Mouse (Mus musculus): ENCODE results near the gene Jak1. TPM values are rescaled to one million over a fixed set of nuclear protein-coding genes. Genes with fewer than 3 reads are reported as not detected.

Jak1 gene
- 48.2 and 48.3 TPM in 2 replicates for polyA plus RNA-seq (2015; fragmentation: Nextera tagmentation; extraction: Ambion mirVana)

DNA sequence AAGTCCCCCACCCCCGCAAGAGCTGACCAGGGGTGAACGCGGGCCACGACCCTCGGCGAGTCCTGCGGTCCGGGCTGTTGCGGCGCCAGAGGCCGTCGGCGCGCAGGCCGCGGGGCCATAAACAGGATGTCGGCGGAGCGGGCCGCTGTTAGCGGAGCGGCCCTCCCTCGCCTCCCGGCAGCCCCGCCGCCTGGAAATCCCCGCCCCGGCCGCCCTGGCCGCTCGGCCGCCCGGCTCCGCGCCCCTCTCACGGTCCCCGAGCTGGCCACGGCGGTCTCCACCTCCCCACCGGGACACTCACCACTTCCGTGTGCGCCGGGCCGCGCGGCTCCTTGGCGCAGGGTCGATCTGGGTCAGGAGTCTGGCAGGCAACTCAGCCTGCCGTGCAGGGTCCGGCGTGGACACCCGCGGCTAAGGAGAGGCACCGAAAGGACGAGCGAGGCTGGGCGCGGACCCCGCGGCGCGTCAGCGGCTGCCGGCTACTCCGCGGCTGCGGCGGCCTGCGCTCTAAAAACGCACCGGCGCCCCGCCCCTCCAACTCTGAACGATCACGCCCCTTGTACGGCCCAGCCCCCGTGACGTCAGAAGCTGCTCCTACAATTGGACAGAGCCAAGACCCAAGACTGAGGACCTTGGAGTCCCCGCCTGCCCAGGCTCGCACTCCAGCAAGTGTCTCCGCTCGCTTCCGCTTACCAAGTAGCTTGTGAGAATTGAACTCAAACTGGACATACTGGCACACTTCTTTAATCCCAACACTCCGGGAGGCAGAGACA is at the start of gene Jak1:
Jak1 (minus strand) TSS at position 542 of the 773 bp plus-strand sequence.
- H3K36me3 ChIP-seq (ENCODE audit: control insufficient read depth, insufficient read depth), result no peaks in the 10 kb centered on the region
- peaks cover 27% of the 10 kb centered on the region for H3K4me1 ChIP-seq (ENCODE audit: control insufficient read depth, low read depth, low read length)
- WGBS (ENCODE audit: insufficient replicate concordance), result under 1% methylated on average over 83 of the region's 84 CpGs
- H3K4me3 ChIP-seq (ENCODE audit: low read depth, low read length), result peak within 1 kb of the TSS; percentile 97
- H3K4me2 ChIP-seq (ENCODE audit: low read depth, low read length), result peak within 1 kb of the TSS; percentile 78
- ATAC-seq (ENCODE audit: low read depth), result peak; percentile 99
- H3K27ac ChIP-seq (ENCODE audit: low read length), result peak within 1 kb of the TSS; percentile 92
- H3K9ac ChIP-seq (ENCODE audit: low read depth, low read length), result peak within 1 kb of the TSS; percentile 99
- H3K9me3 ChIP-seq (replicated peaks; ENCODE audit: control insufficient read depth, low read length), result no peaks in the 10 kb centered on the region
- H3K27me3 ChIP-seq (ENCODE audit: control insufficient read depth, insufficient read depth, low read depth, low read length), result no peaks in the 10 kb centered on the region

DNA sequence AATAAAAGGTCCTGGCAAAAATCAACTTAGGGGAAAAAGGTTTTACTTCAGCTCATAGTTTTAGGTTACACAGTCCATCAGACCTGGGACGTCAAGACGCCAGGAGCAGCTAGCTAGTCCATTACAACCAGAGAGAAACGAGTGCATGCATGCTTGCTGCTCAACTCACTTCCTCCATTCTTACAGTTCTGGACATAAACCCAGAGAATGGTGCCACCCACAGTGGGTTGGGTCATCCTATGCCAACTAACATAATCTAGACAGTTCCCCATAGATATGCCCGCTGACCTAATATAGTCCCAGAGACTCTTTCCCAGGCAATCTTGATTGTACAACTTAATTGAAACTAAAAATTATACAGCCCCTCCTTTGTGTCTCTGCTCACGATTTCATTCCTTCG is 47.0 kb upstream of the Jak1 start:
- 55% methylated on average over 6 of the region's 6 CpGs for WGBS (ENCODE audit: insufficient replicate concordance)

DNA sequence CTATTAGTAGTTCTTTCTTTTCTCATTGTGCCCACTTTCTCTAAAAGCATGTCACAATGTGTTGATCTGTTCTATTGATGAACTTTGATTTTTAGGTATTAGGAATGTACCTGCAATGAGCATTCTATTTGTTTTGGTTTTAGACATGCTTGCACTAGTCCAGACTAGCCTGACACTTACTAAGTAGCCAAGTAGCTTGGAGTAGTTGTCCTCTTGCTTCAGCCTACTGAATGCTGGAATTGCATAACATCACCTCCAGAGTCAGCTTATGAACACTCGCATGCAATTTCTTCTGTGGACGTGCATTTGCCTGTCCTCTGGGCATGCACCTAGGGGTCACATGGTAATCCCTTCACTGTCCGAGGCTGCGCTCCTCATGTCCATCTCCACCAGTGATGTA is 43.1 kb upstream of the Jak1 start:
- no peak overlapping the region for H3K4me2 ChIP-seq (ENCODE audit: low read depth, low read length)

More for the DNA sequence above, 47.0 kb upstream of the Jak1 start:
- no peak overlapping the region for H3K9ac ChIP-seq (ENCODE audit: low read depth, low read length)
- H3K27ac ChIP-seq (ENCODE audit: low read length), result no peak overlapping the region
- no peak overlapping the region for H3K4me3 ChIP-seq (ENCODE audit: low read depth, low read length)
- no peak overlapping the region for H3K4me2 ChIP-seq (ENCODE audit: low read depth, low read length)
- H3K9me3 ChIP-seq (replicated peaks; ENCODE audit: control insufficient read depth, low read length), result no peaks in the 10 kb centered on the region
- no peaks in the 10 kb centered on the region for H3K36me3 ChIP-seq (ENCODE audit: control insufficient read depth, insufficient read depth)
- H3K27me3 ChIP-seq (ENCODE audit: control insufficient read depth, insufficient read depth, low read depth, low read length), result peaks cover 3% of the 10 kb centered on the region; the same call in 1 of the 2 replicates
- no peak for ATAC-seq (ENCODE audit: low read depth)
- no peaks in the 10 kb centered on the region for H3K4me1 ChIP-seq (ENCODE audit: control insufficient read depth, low read depth, low read length)

DNA sequence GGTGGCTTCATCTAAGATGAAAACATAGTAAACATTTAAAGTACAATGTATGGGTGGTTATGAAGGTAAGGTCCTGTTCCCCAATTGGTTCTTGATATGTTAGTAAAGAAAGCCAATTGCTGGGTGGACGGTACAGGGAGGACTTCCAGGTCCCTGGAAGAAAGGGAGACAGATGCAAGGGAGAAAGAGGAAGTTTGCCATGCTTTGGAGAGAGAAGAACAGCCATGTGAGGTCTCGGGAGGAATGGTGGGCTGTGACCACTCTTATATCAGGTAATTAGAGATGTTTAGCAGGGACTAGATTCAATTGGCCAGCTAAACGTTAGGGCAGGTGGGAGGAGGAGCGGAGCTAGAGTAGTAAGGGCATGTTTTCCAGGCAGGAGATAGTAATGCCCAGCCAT is 42.2 kb upstream of the Jak1 start:
- no peaks in the 10 kb centered on the region for H3K9me3 ChIP-seq (replicated peaks; ENCODE audit: control insufficient read depth, low read length)
- H3K36me3 ChIP-seq (ENCODE audit: control insufficient read depth, insufficient read depth), result no peaks in the 10 kb centered on the region
- H3K27ac ChIP-seq (ENCODE audit: low read length), result no peak overlapping the region
- no peak overlapping the region for H3K4me2 ChIP-seq (ENCODE audit: low read depth, low read length)
- no peaks in the 10 kb centered on the region for H3K4me1 ChIP-seq (ENCODE audit: control insufficient read depth, low read depth, low read length)
- H3K4me3 ChIP-seq (ENCODE audit: low read depth, low read length), result no peak overlapping the region
- H3K9ac ChIP-seq (ENCODE audit: low read depth, low read length), result no peak overlapping the region
- 47% methylated on average over 4 of the region's 4 CpGs for WGBS (ENCODE audit: insufficient replicate concordance)
- H3K27me3 ChIP-seq (ENCODE audit: control insufficient read depth, insufficient read depth, low read depth, low read length), result peaks cover 3% of the 10 kb centered on the region; the same call in 1 of the 2 replicates
- ATAC-seq (ENCODE audit: low read depth), result no peak

More for the DNA sequence above, 43.1 kb upstream of the Jak1 start:
- no peak overlapping the region for H3K9ac ChIP-seq (ENCODE audit: low read depth, low read length)
- H3K4me1 ChIP-seq (ENCODE audit: control insufficient read depth, low read depth, low read length), result no peaks in the 10 kb centered on the region
- H3K4me3 ChIP-seq (ENCODE audit: low read depth, low read length), result no peak overlapping the region
- ATAC-seq (ENCODE audit: low read depth), result no peak
- peaks cover 3% of the 10 kb centered on the region; the same call in 1 of the 2 replicates for H3K27me3 ChIP-seq (ENCODE audit: control insufficient read depth, insufficient read depth, low read depth, low read length)
- no peak overlapping the region for H3K27ac ChIP-seq (ENCODE audit: low read length)
- no peaks in the 10 kb centered on the region for H3K9me3 ChIP-seq (replicated peaks; ENCODE audit: control insufficient read depth, low read length)
- 62% methylated on average over 4 of the region's 4 CpGs for WGBS (ENCODE audit: insufficient replicate concordance)
- H3K36me3 ChIP-seq (ENCODE audit: control insufficient read depth, insufficient read depth), result no peaks in the 10 kb centered on the region

DNA sequence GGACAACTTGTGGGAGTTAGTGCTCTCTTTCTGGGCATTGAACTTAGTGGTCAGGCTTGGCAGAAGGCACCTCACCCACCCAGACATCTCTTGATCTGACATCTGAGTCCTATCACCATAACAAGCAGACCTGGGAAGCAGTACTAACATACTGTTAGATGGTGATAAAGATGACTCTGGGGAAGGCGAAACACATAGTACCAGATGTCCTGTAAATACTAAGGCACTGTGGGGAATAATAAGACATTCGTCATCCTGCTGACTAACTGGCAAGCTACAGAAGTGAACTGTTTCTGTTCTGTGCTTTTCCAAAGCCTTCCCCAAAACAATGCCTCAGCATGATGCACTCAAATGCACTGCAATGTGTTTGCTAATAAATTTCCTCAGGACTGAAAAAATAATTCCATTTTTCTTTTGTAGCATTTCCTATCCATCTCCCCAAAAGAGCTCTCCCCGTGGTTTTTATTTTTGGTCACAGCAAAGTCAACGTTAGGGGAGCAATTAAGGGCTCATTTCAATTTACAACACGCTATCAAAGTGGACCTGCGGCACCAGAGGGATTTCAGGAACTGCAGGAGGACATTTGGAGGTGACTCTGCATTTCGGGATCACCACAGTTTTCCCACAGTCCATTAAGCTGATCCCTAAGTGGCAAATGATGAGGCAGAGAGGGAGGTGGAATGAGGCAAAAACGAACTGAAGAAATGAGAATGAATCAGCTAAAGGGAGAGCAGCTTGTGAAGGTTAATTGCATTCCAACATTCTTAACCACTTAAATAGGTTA is 41.2 kb upstream of the Jak1 start:
- 31% methylated on average over 8 of the region's 8 CpGs for WGBS (ENCODE audit: insufficient replicate concordance)
- no peak for ATAC-seq (ENCODE audit: low read depth)
- no peak overlapping the region for H3K9ac ChIP-seq (ENCODE audit: low read depth, low read length)
- no peak overlapping the region for H3K4me3 ChIP-seq (ENCODE audit: low read depth, low read length)
- no peaks in the 10 kb centered on the region for H3K36me3 ChIP-seq (ENCODE audit: control insufficient read depth, insufficient read depth)
- no peak overlapping the region for H3K4me2 ChIP-seq (ENCODE audit: low read depth, low read length)
- no peaks in the 10 kb centered on the region for H3K9me3 ChIP-seq (replicated peaks; ENCODE audit: control insufficient read depth, low read length)
- no peak overlapping the region for H3K27ac ChIP-seq (ENCODE audit: low read length)
- no peaks in the 10 kb centered on the region for H3K4me1 ChIP-seq (ENCODE audit: control insufficient read depth, low read depth, low read length)
- no peaks in the 10 kb centered on the region for H3K27me3 ChIP-seq (ENCODE audit: control insufficient read depth, insufficient read depth, low read depth, low read length)

DNA sequence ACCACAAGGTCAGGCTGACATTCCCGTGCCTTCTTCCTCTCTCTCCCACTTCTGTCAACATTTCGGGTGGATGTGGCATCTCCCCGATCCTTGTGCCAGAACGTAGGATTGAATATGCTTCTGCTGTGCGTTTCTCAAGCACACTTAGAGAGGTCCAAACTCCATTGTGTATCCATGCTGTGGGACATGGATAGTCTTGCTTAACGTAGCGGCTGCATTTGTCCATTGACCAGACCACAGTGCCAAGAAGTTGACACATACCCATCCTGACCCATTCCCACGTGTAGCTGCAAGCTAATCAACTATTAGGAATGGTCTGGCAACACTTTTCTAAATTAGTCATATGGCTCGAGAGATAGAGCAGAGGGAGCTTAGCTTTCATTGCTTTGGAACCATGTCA is 40.0 kb upstream of the Jak1 start:
- no peaks in the 10 kb centered on the region for H3K9me3 ChIP-seq (replicated peaks; ENCODE audit: control insufficient read depth, low read length)
- H3K9ac ChIP-seq (ENCODE audit: low read depth, low read length), result no peak overlapping the region
- no peaks in the 10 kb centered on the region for H3K36me3 ChIP-seq (ENCODE audit: control insufficient read depth, insufficient read depth)
- H3K4me2 ChIP-seq (ENCODE audit: low read depth, low read length), result no peak overlapping the region
- no peak overlapping the region for H3K27ac ChIP-seq (ENCODE audit: low read length)
- no peaks in the 10 kb centered on the region for H3K4me1 ChIP-seq (ENCODE audit: control insufficient read depth, low read depth, low read length)
- H3K4me3 ChIP-seq (ENCODE audit: low read depth, low read length), result no peak overlapping the region
- 71% methylated on average over 9 of the region's 9 CpGs for WGBS (ENCODE audit: insufficient replicate concordance)
- ATAC-seq (ENCODE audit: low read depth), result no peak
- no peaks in the 10 kb centered on the region for H3K27me3 ChIP-seq (ENCODE audit: control insufficient read depth, insufficient read depth, low read depth, low read length)

DNA sequence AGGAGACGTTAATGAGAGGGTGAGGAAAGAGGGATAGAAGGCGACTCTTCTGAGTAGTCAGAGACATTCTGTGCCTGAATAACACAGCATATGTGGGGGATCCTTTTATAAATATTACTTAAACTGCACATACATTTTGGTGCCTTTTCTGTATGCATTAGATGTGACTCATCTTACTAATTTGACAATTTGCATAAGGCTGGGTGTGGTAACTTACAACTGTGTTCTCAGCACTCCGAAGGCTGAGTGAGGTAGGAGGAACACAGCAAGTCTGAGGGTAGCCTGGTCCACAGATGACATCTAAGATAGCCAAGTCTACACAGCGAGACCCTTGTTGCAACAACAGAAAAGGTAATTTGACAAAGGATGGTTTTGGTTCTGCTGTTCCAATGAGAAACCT is 39.0 kb upstream of the Jak1 start:
- Histone ChIP-seq H3K27ac (ENCODE audit: low read length) (no peak overlapping the region), H3K9ac (ENCODE audit: low read depth, low read length) (no peak overlapping the region), H3K9me3 (replicated peaks; ENCODE audit: control insufficient read depth, low read length) (no peaks in the 10 kb centered on the region), H3K4me1 (ENCODE audit: control insufficient read depth, low read depth, low read length) (no peaks in the 10 kb centered on the region), H3K36me3 (ENCODE audit: control insufficient read depth, insufficient read depth) (no peaks in the 10 kb centered on the region), H3K27me3 (ENCODE audit: control insufficient read depth, insufficient read depth, low read depth, low read length) (no peaks in the 10 kb centered on the region), H3K4me3 (ENCODE audit: low read depth, low read length) (no peak overlapping the region), H3K4me2 (ENCODE audit: low read depth, low read length) (no peak overlapping the region)
- WGBS (ENCODE audit: insufficient replicate concordance), result 57% methylated on average over 4 of the region's 4 CpGs
- no peak for ATAC-seq (ENCODE audit: low read depth)

- Histone ChIP-seq H3K9ac (ENCODE audit: low read depth, low read length) (no peak overlapping the region), H3K4me2 (ENCODE audit: low read depth, low read length) (no peak overlapping the region), H3K36me3 (ENCODE audit: control insufficient read depth, insufficient read depth) (no peaks in the 10 kb centered on the region), H3K4me3 (ENCODE audit: low read depth, low read length) (no peak overlapping the region), H3K9me3 (replicated peaks; ENCODE audit: control insufficient read depth, low read length) (no peaks in the 10 kb centered on the region), H3K27me3 (ENCODE audit: control insufficient read depth, insufficient read depth, low read depth, low read length) (no peaks in the 10 kb centered on the region), H3K4me1 (ENCODE audit: control insufficient read depth, low read depth, low read length) (no peaks in the 10 kb centered on the region; the same call in 1 of the 2 replicates), H3K27ac (ENCODE audit: low read length) (no peak overlapping the region)
- 56% methylated on average over 4 of the region's 4 CpGs for WGBS (ENCODE audit: insufficient replicate concordance)
- ATAC-seq (ENCODE audit: low read depth), result no peak
Observed at GRCm38 (mm10) chr4:101300392-101300910, 35.4 kb upstream of the Jak1 start.

Measured in liver, embryonic 16.5 days (tissue).